Mouse (Mus musculus) thymus, adult 2 months (tissue): Measurements from ENCODE around the gene Fam184a. TPM values are rescaled to one million over a fixed set of nuclear protein-coding genes. Genes with fewer than 3 reads are reported as not detected.
A peak's percentile ranks its signal among the peaks of the same experiment; 100 is the strongest.

ENCODE experiments used
- DNase-seq: peaks from one replicate; pipeline ENCODE4 v3.0.0; 2021
- H3K27ac ChIP-seq: fragments of 200-500 bp; 2 replicates; pipeline ENCODE4 v1.5.1; 2012; ENCODE audit warnings: low read length, control low read depth; ENCODE audit not compliant: control insufficient read depth, insufficient read depth
- H3K27me3 ChIP-seq: fragments of 200-500 bp; 2 replicates; pipeline ENCODE4 v1.6.1; 2012; ENCODE audit warnings: mild to moderate bottlenecking, low read length, moderate library complexity, mixed read lengths; ENCODE audit not compliant: control insufficient read depth, insufficient read depth
- H3K36me3 ChIP-seq: fragments of 200-500 bp; 2 replicates; pipeline ENCODE4 v1.6.1; 2012; ENCODE audit warnings: mild to moderate bottlenecking, low read length, moderate library complexity; ENCODE audit not compliant: control insufficient read depth, insufficient read depth
- H3K4me1 ChIP-seq: fragments of 200-500 bp; replicated peaks from 2 replicates; pipeline ENCODE4 v1.6.1; 2012; ENCODE audit warnings: low read length; ENCODE audit not compliant: control insufficient read depth, insufficient read depth
- H3K4me3 ChIP-seq: fragments of 200-500 bp; 2 replicates; pipeline ENCODE4 v1.5.1; 2012; ENCODE audit warnings: mild to moderate bottlenecking, low read length, control low read depth, moderate library complexity; ENCODE audit not compliant: control insufficient read depth, insufficient read depth
- CTCF ChIP-seq: fragments of 200-500 bp; IDR thresholded peaks from 2 replicates; pipeline ENCODE4 v1.5.1; 2012; ENCODE audit warnings: mild to moderate bottlenecking, control low read depth, low read length, moderate library complexity, borderline replicate concordance; ENCODE audit not compliant: control insufficient read depth, poor library complexity, insufficient read depth; ENCODE audit errors: extremely low read depth
- POLR2A ChIP-seq: fragments of 200-500 bp; IDR thresholded peaks from 2 replicates; pipeline ENCODE4 v1.6.1; 2012; ENCODE audit warnings: mild to moderate bottlenecking, low read length, control low read depth, moderate library complexity; ENCODE audit not compliant: control insufficient read depth, poor library complexity, insufficient read depth; ENCODE audit errors: extremely low read depth
- WGBS: fragments of 180-500 bp; shearing (Covaris S2); methylation state at CpG from one replicate; pipeline ENCODE4 v1.1.7; 2018; 5-methylcytosine and 5-hydroxymethylcytosine counted together
- polyA plus RNA-seq: library from polyadenylated mRNA; depleted of rRNA; stranded (reverse); fragments of >200 nt; gene quantifications from 2 replicates; pipeline ENCODE4 v1.2.3, GENCODE M21; 2012; rRNA removed

Fam184a gene
- 0.69 and 0.74 TPM in 2 replicates for polyA plus RNA-seq

DNA sequence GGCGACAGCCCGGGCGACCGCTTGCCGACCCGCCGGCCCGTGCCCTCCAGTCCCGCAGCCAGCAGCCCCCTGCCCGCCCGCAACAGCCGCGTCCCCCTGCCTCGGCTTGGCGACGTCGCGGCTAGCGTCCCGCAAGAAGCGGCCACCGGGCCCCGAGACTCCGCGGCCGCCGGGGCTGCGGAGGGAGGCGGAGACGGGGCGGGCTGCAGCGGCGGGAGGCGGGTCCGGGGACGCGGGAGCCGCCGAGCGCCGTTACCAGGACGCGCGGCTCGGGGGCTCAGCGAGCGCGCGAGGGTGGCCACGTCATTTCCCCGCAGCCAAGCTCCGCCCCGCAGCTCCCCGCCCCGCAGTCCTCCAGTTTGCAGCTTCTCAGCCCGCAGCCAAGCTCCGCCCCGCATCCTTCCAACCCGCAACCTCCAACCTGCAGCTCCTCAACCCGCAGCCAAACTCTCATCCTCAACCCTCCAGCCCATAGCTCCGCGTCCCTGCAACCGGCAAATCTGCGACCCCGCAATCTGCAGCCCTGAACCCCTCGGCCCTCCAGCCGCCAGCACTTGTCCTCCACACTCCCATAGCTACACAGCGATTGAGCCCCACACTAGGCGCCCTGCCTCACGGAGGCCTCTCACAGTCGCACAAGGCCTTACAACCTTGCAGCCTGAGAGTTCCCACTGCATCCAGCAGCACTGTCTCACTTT lies at the start of gene Fam184a:
Gene Fam184a (minus strand): TSS at position 169 of the 698 bp plus-strand sequence.
- TF ChIP-seq POLR2A (no peak), CTCF (no peak)
- DNase-seq, result peak; percentile 23
- WGBS, result 9% methylated on average over 47 of the region's 71 CpGs
- no peaks in the 10 kb centered on the region; the same call in 1 of the 2 replicates for H3K27me3 ChIP-seq
- no peaks in the 10 kb centered on the region; the same call in 1 of the 2 replicates for H3K4me1 ChIP-seq
- no peaks in the 10 kb centered on the region for H3K36me3 ChIP-seq
- H3K27ac ChIP-seq, result no peak within 1 kb of the TSS
- H3K4me3 ChIP-seq, result peak within 1 kb of the TSS; percentile 44

DNA sequence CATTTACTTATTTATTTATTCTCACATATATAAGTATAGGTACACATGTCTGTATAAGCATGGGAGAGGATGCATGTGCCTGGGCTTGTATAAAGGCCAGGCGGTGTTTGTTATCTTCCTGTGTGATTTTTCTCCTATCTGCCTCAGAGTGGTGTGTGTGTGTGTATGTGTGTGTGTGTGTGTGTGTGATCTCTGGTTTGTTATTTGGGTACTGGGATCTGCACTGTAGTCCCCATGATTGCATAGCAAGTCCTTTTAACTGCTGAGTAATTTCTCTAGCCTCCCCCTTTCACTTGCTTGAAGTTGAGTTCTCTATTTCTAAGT lies 45.3 kb upstream of the Fam184a start:
- no peak for DNase-seq
- H3K4me3 ChIP-seq, result no peak overlapping the region
- 100% methylated on average over 1 of the region's 1 CpGs for WGBS
- no peaks in the 10 kb centered on the region for H3K4me1 ChIP-seq
- no peaks in the 10 kb centered on the region for H3K36me3 ChIP-seq
- TF ChIP-seq CTCF (no peak), POLR2A (no peak)
- no peaks in the 10 kb centered on the region for H3K27me3 ChIP-seq
- H3K27ac ChIP-seq, result no peak overlapping the region

DNA sequence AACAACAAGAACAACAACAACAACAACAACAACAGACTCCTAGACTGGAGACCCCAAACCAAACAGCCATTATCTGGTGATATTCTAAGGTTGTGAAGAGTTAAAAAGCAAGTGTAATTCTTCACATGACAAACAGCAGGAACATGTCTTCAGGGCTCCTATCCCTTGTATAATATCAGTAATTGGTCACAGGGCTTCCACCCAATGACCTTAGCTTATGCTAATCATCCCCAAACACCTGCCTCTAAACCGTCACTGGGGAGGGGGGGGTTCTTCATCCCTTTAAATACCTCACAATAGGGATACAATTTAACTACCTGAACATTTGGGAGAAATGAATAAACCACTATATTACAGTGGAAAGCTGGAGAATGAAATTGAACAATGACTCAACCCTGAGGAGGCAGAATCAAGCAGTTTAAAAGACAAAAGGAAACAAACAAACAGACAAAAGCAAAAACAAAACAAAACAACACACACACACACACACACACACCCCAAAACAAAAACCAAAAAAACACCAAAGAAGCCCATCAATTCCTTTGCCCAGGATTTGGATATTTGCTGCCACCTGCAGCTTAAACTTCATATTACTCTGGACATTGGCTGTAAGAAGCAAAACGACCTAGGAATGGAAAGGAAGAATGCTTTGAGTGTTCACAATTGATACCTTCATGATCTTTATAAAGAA lies 44.8 kb upstream of the Fam184a start:
- Histone ChIP-seq H3K4me3 (no peak overlapping the region), H3K27ac (no peak overlapping the region), H3K27me3 (no peaks in the 10 kb centered on the region), H3K4me1 (no peaks in the 10 kb centered on the region), H3K36me3 (no peaks in the 10 kb centered on the region)
- no peak for DNase-seq
- TF ChIP-seq CTCF (no peak), POLR2A (no peak)
- 7% methylated on average over 2 of the region's 2 CpGs for WGBS

DNA sequence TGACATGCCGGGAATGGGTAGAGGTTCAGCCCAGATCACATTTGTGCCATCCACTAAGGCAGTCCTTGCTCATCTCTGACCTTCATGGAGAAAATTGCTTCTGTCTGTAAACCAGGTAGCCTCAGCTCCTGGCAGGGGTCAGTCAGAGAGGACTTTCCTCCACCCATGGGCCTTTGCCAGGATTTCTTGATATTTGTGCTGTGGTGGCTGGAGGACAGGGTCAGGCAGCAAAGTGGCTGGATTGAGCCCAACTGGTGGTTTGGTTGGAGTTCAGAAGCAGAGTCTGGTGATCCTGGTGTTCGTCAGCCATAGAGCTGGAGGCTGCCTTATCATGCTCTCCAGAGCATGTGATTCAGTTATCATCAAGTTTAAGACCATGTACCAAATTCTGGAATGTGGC lies 40.4 kb upstream of the Fam184a start:
- H3K4me3 ChIP-seq, result no peak overlapping the region
- no peak overlapping the region for H3K27ac ChIP-seq
- no peaks in the 10 kb centered on the region for H3K4me1 ChIP-seq
- H3K27me3 ChIP-seq, result no peaks in the 10 kb centered on the region
- TF ChIP-seq POLR2A, result no peak
- TF ChIP-seq CTCF, result no peak
- DNase-seq, result no peak
- H3K36me3 ChIP-seq, result no peaks in the 10 kb centered on the region
- WGBS, result 90% methylated on average over 2 of the region's 2 CpGs

DNA sequence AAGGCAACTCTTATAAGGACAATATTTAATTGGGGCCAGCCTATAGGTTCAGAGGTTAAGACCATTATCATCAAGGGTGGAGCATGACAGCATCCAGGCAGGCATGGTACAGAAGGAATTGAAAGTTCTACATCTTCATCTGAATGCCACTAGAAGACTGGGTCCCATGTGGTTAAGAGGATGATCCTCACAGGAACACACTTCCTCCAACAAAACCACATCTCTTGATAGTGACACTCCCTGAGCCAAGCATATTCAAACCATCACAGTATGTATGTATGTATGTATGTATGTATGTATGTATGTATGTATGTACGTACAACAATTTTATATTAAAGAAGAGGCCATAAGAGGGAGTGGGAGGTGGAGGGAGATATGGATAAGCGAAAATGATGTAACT lies 25.7 kb upstream of the Fam184a start:
- H3K27me3 ChIP-seq, result no peaks in the 10 kb centered on the region
- H3K27ac ChIP-seq, result no peak overlapping the region
- H3K4me3 ChIP-seq, result no peak overlapping the region
- DNase-seq, result no peak
- H3K4me1 ChIP-seq, result no peaks in the 10 kb centered on the region
- TF ChIP-seq CTCF, result no peak
- no peak for TF ChIP-seq POLR2A
- no peaks in the 10 kb centered on the region for H3K36me3 ChIP-seq
- 94% methylated on average over 2 of the region's 2 CpGs for WGBS

DNA sequence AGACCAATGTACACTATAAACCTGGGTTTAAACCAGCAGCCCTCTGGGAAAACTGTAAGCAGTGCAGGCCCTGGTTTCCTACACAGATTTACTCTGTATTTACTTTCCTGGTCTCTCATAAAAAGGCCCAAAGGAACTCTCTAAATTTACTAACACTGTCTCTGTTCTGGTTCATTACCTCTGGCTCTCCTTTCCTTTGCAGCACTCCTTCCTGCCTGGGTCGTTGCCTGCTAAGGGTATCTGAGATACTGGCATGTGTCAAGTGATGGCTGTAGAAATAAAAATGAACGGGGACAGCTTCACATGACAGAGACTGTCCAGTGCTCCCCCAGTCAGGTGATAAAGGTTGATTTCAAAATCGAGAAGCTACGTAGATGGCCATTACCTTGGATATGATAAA lies 21.8 kb upstream of the Fam184a start:
- no peaks in the 10 kb centered on the region for H3K4me1 ChIP-seq
- 82% methylated on average over 4 of the region's 4 CpGs for WGBS
- no peaks in the 10 kb centered on the region for H3K36me3 ChIP-seq
- H3K27me3 ChIP-seq, result no peaks in the 10 kb centered on the region
- H3K4me3 ChIP-seq, result no peak overlapping the region
- H3K27ac ChIP-seq, result no peak overlapping the region
- TF ChIP-seq CTCF (no peak), POLR2A (no peak)
- DNase-seq, result no peak
